Mouse (Mus musculus): ENCODE data around the gene Psme2b. TPM values are rescaled to one million over a fixed set of nuclear protein-coding genes. Genes with fewer than 3 reads are reported as not detected.

Gene Psme2b
- polyA plus RNA-seq, 1 experiment from 2014 or later, result 2.3 TPM

Other genes with a start within 250 kb of the Psme2b start
- gene Rack1, start 145.9 kb downstream of the Psme2b start, polyA plus RNA-seq (2014; fragmentation: Nextera tagmentation; extraction: Ambion mirVana), result 654 and 661 TPM in 2 replicates
- gene Trim41, start 128.8 kb downstream of the Psme2b start, polyA plus RNA-seq (2014; fragmentation: Nextera tagmentation; extraction: Ambion mirVana), result 4.2 and 4.5 TPM in 2 replicates
- gene Trim7, start 120.0 kb downstream of the Psme2b start, polyA plus RNA-seq (2014; fragmentation: Nextera tagmentation; extraction: Ambion mirVana), result 0.56 and 0.77 TPM in 2 replicates
- gene Gm12184, start 119.5 kb downstream of the Psme2b start, polyA plus RNA-seq (2014; fragmentation: Nextera tagmentation; extraction: Ambion mirVana), result 5.8 and 7.4 TPM in 2 replicates
- 1.5 and 2.1 TPM in 2 replicates for gene Irgm1, start 74.5 kb downstream of the Psme2b start, polyA plus RNA-seq (2014; fragmentation: Nextera tagmentation; extraction: Ambion mirVana)
- gene Gm5431, start 44.0 kb downstream of the Psme2b start, polyA plus RNA-seq (2014; fragmentation: Nextera tagmentation; extraction: Ambion mirVana), result 0.14 and 0.26 TPM in 2 replicates
- gene Olfr56, start 32.7 kb upstream of the Psme2b start, polyA plus RNA-seq (2014; fragmentation: Nextera tagmentation; extraction: Ambion mirVana), result 0.14 TPM in 1 of 2 replicates, not detected in the other
- 0.17 and 0.54 TPM in 2 replicates for gene 9930111J21Rik1, start 33.2 kb upstream of the Psme2b start, polyA plus RNA-seq (2014; fragmentation: Nextera tagmentation; extraction: Ambion mirVana)
- gene Gm12185, start 46.0 kb upstream of the Psme2b start, polyA plus RNA-seq (2014; fragmentation: Nextera tagmentation; extraction: Ambion mirVana), result not detected in 2 replicates
- gene Tgtp1, start 48.0 kb upstream of the Psme2b start, polyA plus RNA-seq (2014; fragmentation: Nextera tagmentation; extraction: Ambion mirVana), result not detected in 2 replicates
- 0.11 and 0.42 TPM in 2 replicates for gene 9930111J21Rik2, start 105.1 kb upstream of the Psme2b start, polyA plus RNA-seq (2014; fragmentation: Nextera tagmentation; extraction: Ambion mirVana)
- not detected in 2 replicates for gene Tgtp2, start 118.0 kb upstream of the Psme2b start, polyA plus RNA-seq (2014; fragmentation: Nextera tagmentation; extraction: Ambion mirVana)
- gene Ifi47, start 130.4 kb upstream of the Psme2b start, polyA plus RNA-seq (2014; fragmentation: Nextera tagmentation; extraction: Ambion mirVana), result 0.20 and 0.71 TPM in 2 replicates
- gene Olfr1396, start 168.7 kb upstream of the Psme2b start, polyA plus RNA-seq (2014; fragmentation: Nextera tagmentation; extraction: Ambion mirVana), result not detected in 2 replicates
- gene Olfr1395, start 196.1 kb upstream of the Psme2b start, polyA plus RNA-seq (2014; fragmentation: Nextera tagmentation; extraction: Ambion mirVana), result not detected in 2 replicates
- not detected in 2 replicates for gene Olfr1394, start 208.2 kb upstream of the Psme2b start, polyA plus RNA-seq (2014; fragmentation: Nextera tagmentation; extraction: Ambion mirVana)
- 0.10 TPM in 1 of 2 replicates, not detected in the other for gene Btnl9, start 241.0 kb upstream of the Psme2b start, polyA plus RNA-seq (2014; fragmentation: Nextera tagmentation; extraction: Ambion mirVana)

All from hindbrain, embryonic 11.5 days (tissue).